Mouse (Mus musculus) heart, postnatal 0 days (tissue): ENCODE data around the gene Zbtb46.

Source experiments
- CTCF ChIP-seq: IDR thresholded peaks from 2 replicates; pipeline ENCODE4 v1.5.1; 2016; ENCODE audit warnings: antibody characterized with exemption, control low read depth, low read depth
- EP300 ChIP-seq: IDR thresholded peaks from 2 replicates; pipeline ENCODE4 v1.6.1; 2016; ENCODE audit warnings: antibody characterized with exemption, low read depth

GRCm38 (mm10) chr2:181463008-181463738, 3.9 kb upstream of the Zbtb46 start:
- TF ChIP-seq CTCF, result no peak
- TF ChIP-seq EP300, result no peak
